Mouse (Mus musculus) cortical plate, adult 2 months (tissue): Measurements from ENCODE around the gene Snx22.

Experiments
- CTCF ChIP-seq: fragments of 200-500 bp; IDR thresholded peaks from 2 replicates; pipeline ENCODE4 v1.5.1; 2011; ENCODE audit warnings: mild to moderate bottlenecking, control low read depth, low read length; ENCODE audit not compliant: insufficient read depth; ENCODE audit errors: extremely low read depth
- POLR2A ChIP-seq: fragments of 200-500 bp; IDR thresholded peaks from 2 replicates; pipeline ENCODE4 v1.6.1; 2011; ENCODE audit warnings: mild to moderate bottlenecking, low read length, control low read depth; ENCODE audit not compliant: insufficient read depth; ENCODE audit errors: extremely low read depth

DNA sequence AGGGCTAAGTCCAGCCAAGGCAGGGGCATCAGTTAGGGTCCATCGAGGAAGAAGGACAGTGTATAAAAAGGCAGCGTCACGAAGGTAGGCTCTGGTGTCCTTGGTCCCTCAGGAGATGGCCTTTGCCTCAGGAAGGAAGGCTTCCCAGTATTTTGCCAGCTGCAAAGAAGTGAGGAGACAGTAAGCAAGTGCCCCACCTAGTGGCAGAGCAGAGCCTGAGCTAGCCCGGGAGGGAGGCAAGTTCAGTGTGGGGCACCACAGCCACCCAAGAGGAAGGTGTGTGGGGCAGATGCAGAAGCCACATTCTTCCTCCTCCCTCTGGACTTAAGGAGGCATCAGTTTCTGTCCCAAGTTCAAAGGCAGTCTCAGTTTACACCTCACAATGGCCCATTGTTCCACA, 18.9 kb upstream of the Snx22 start:
- TF ChIP-seq POLR2A (no peak), CTCF (peak; percentile 77)
